Mouse (Mus musculus): ENCODE measurements around the gene Ift46. TPM values are rescaled to one million over a fixed set of nuclear protein-coding genes. Genes with fewer than 3 reads are reported as not detected.

Ift46 gene
- total RNA-seq, 2 experiments from 2014 or later = 15.1 to 18.2 TPM

- no peak for ATAC-seq (replicated peaks; ENCODE audit: low FRiP score, poor library complexity, severe bottlenecking)
Observed at GRCm38 (mm10) chr9:44802808-44803450, 35.2 kb downstream of the Ift46 start, which contains the start of gene Ttc36. Ttc36 (minus strand) TSS chr9:44803072.

GRCm38 (mm10) chr9:44804678-44805077, 37.0 kb downstream of the Ift46 start:
- ATAC-seq (replicated peaks; ENCODE audit: low FRiP score, poor library complexity, severe bottlenecking) = no peak

GRCm38 (mm10) chr9:44805536-44805935, 37.8 kb downstream of the Ift46 start:
- ATAC-seq (replicated peaks; ENCODE audit: low FRiP score, poor library complexity, severe bottlenecking) = no peak

DNA sequence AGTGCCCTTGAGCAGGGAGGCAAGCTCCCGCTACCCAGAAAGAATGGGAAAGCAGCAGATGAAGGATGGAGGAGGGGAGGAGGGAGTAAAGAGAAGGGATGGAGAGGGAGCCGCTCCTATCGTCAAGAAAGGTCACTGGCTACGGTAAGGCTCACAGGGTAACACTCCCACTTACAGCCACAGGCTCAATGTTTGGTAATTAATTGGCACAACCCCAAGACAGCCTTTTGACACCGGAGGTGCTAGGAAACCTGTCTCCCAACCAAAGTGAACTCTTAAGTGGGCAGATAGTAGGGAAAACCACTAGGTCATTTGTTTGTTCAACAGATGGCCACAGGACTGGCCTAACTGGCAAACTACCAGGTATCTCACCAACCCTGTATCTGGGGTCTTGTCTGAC, 39.4 kb downstream of the Ift46 start:
- no peak for ATAC-seq (replicated peaks; ENCODE audit: low FRiP score, poor library complexity, severe bottlenecking)

- ATAC-seq (replicated peaks; ENCODE audit: low FRiP score, poor library complexity, severe bottlenecking) = no peak
Observed at GRCm38 (mm10) chr9:44807778-44808177, 40.1 kb downstream of the Ift46 start.

GRCm38 (mm10) chr9:44810316-44810715, 42.6 kb downstream of the Ift46 start:
- no peak for ATAC-seq (replicated peaks; ENCODE audit: low FRiP score, poor library complexity, severe bottlenecking)

- ATAC-seq (replicated peaks; ENCODE audit: low FRiP score, poor library complexity, severe bottlenecking) = no peak
Observed at GRCm38 (mm10) chr9:44814179-44814578, 46.5 kb downstream of the Ift46 start.

DNA sequence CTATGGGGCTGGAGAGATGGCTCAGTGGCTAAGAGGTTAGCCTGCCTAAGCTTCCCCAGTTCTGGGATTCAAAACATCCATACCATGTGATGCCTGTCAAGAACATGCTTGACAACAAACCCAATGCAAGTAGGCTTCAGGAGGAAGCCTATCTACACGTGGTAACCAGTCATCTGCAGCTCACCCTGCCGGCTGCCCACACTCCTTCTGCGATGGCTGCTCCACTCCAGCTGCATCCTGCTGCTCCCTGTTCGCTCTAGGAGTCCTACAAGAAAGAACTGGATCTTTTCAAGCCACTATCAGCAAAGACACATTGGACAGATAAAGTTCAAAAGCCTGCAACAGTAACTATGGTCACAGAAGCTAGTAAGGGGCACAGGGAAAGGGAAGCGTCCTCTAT, 49.8 kb downstream of the Ift46 start:
- no peak for ATAC-seq (replicated peaks; ENCODE audit: low FRiP score, poor library complexity, severe bottlenecking)

DNA sequence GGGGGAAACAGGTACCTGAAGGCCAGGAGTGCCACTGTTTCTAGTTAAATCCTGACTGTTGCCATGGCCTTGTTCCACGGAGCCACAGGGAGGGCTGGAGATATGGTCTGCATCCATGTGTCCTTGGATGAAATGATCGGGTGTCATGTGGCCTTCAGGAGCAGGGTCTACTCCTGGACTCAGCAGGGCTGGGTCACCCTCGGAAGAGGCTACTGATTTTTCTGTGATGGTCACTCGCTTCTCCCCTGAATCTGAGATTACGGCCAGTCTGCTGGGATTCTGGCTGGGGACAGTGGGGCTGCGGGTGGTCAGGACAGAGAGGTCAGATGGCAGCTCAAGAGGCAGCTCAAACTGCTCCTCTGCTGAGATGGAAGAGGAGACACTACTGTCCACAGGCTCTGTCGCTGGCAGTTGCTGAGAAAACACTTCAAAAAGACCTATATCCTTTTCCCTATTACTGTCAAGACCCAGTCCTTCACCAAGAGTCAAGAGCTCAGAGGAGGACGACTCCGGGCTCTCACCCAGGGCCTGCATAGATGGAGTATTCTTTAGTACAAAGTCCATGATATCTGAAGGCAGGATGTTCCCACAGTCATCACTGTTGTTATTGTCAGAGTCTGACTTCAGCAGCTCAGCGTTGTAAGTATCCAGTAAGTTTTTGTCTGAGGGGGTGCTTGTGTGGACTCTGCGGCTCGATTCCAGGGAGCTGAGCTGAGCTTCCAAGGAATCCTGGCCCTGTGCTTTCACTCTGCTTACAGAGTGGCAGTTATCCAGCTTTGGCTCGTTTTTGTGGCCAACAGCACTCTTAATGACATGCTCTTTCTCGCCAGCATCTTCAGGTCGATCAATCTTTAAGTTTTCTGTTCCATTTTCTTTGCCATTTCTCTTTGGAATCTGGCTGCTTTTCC, 52.5 kb downstream of the Ift46 start:
- ATAC-seq (replicated peaks; ENCODE audit: low FRiP score, poor library complexity, severe bottlenecking) = no peak

- ATAC-seq (replicated peaks; ENCODE audit: low FRiP score, poor library complexity, severe bottlenecking) = no peak
Observed at GRCm38 (mm10) chr9:44826660-44827059, 59.0 kb downstream of the Ift46 start.

GRCm38 (mm10) chr9:44828944-44829343, 61.2 kb downstream of the Ift46 start:
- ATAC-seq (replicated peaks; ENCODE audit: low FRiP score, poor library complexity, severe bottlenecking) = no peak

GRCm38 (mm10) chr9:44830506-44830905, 62.8 kb downstream of the Ift46 start:
- ATAC-seq (replicated peaks; ENCODE audit: low FRiP score, poor library complexity, severe bottlenecking) = no peak

DNA sequence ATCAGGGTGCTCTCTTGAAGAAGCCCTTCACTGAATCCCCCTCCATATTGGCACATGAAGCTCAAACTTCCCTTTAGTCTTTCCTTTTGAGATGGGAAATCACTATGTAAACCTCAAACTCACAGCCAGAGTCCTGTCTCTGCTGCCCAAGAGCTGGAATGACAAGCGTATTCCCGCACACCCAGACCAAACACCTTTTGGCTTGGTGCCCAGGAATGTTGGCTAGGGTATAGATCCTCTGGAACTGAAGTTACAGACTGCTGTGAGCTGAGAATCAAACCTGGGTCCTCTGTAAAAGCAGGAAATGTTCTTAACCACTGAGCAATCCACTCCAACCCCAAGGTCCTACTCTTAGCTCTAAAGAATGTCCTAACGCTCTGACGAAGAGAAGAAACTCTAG, 64.6 kb downstream of the Ift46 start:
- no peak for ATAC-seq (replicated peaks; ENCODE audit: low FRiP score, poor library complexity, severe bottlenecking)

DNA sequence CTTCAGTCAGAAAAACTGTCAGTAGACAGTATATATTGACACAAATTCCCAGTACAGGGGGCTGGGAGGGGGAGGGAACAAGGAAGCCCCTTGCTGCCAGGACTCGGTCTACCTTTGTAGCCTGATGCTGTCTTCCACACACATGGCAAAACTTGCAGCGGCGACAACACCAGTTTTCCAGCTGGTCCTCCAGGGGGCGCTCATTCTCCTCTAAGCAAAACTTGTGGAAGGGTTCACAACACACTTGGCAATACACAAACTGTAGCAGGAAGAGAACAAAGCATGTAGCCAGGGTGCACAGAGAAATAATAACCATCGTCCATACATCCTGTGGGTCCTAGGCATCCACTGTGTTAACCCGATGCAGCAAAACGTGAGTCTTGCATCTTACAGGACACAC, 68.7 kb downstream of the Ift46 start:
- 0 out of 2 replicates have a peak, but pooled peaks have one; percentile 36 for ATAC-seq (replicated peaks; ENCODE audit: low FRiP score, poor library complexity, severe bottlenecking)

GRCm38 (mm10) chr9:44841241-44841640, 73.5 kb downstream of the Ift46 start:
- peak; percentile 64; the same call in 1 of the 2 replicates for ATAC-seq (replicated peaks; ENCODE audit: low FRiP score, poor library complexity, severe bottlenecking)

Other genes with a start within 250 kb of the Ift46 start
- 0.42 and 1.4 TPM in 2 replicates for gene Cxcr5, start 206.0 kb upstream of the Ift46 start, total RNA-seq (2015; ENCODE audit: low replicate concordance)
- gene Cxcr5, start 206.0 kb upstream of the Ift46 start, total RNA-seq (2017; ENCODE audit: low replicate concordance) = 1.8 TPM in 1 of 2 replicates, not detected in the other
- 40.0 and 59.5 TPM in 2 replicates for gene Ddx6, start 163.0 kb upstream of the Ift46 start, total RNA-seq (2015; ENCODE audit: low replicate concordance)
- 79.5 and 91.5 TPM in 2 replicates for gene Ddx6, start 163.0 kb upstream of the Ift46 start, total RNA-seq (2017; ENCODE audit: low replicate concordance)
- not detected in 2 replicates for gene Treh, start 94.7 kb upstream of the Ift46 start, total RNA-seq (2015; ENCODE audit: low replicate concordance)
- gene Treh, start 94.7 kb upstream of the Ift46 start, total RNA-seq (2017; ENCODE audit: low replicate concordance) = not detected in 2 replicates
- gene Phldb1, start 32.7 kb upstream of the Ift46 start, total RNA-seq (2015; ENCODE audit: low replicate concordance) = 3.8 TPM in 1 of 2 replicates, not detected in the other
- gene Phldb1, start 32.7 kb upstream of the Ift46 start, total RNA-seq (2017; ENCODE audit: low replicate concordance) = 0.26 and 4.4 TPM in 2 replicates
- 64.6 and 68.1 TPM in 2 replicates for gene Arcn1, start 63 bp upstream of the Ift46 start, total RNA-seq (2015; ENCODE audit: low replicate concordance)
- 58.0 and 97.5 TPM in 2 replicates for gene Arcn1, start 63 bp upstream of the Ift46 start, total RNA-seq (2017; ENCODE audit: low replicate concordance)
- gene Tmem25, start 31.4 kb downstream of the Ift46 start, total RNA-seq (2015; ENCODE audit: low replicate concordance) = not detected in 2 replicates
- not detected in 2 replicates for gene Tmem25, start 31.4 kb downstream of the Ift46 start, total RNA-seq (2017; ENCODE audit: low replicate concordance)
- not detected in 2 replicates for gene Ttc36, start 35.2 kb downstream of the Ift46 start, total RNA-seq (2015; ENCODE audit: low replicate concordance)
- gene Ttc36, start 35.2 kb downstream of the Ift46 start, total RNA-seq (2017; ENCODE audit: low replicate concordance) = not detected in 2 replicates
- 59.5 and 91.4 TPM in 2 replicates for gene Kmt2a, start 113.4 kb downstream of the Ift46 start, total RNA-seq (2015; ENCODE audit: low replicate concordance)
- 18.1 and 23.3 TPM in 2 replicates for gene Kmt2a, start 113.4 kb downstream of the Ift46 start, total RNA-seq (2017; ENCODE audit: low replicate concordance)
- 236 and 252 TPM in 2 replicates for gene Atp5l, start 152.8 kb downstream of the Ift46 start, total RNA-seq (2015; ENCODE audit: low replicate concordance)
- 17.0 and 145 TPM in 2 replicates for gene Atp5l, start 152.8 kb downstream of the Ift46 start, total RNA-seq (2017; ENCODE audit: low replicate concordance)
- gene Ube4a, start 197.7 kb downstream of the Ift46 start, total RNA-seq (2015; ENCODE audit: low replicate concordance) = 41.1 and 41.8 TPM in 2 replicates
- 33.1 and 35.5 TPM in 2 replicates for gene Ube4a, start 197.7 kb downstream of the Ift46 start, total RNA-seq (2017; ENCODE audit: low replicate concordance)
- 6.3 and 14.1 TPM in 2 replicates for gene Cd3g, start 212.5 kb downstream of the Ift46 start, total RNA-seq (2015; ENCODE audit: low replicate concordance)
- 15.0 and 15.1 TPM in 2 replicates for gene Cd3g, start 212.5 kb downstream of the Ift46 start, total RNA-seq (2017; ENCODE audit: low replicate concordance)
- gene Cd3d, start 213.9 kb downstream of the Ift46 start, total RNA-seq (2015; ENCODE audit: low replicate concordance) = 2.5 and 2.9 TPM in 2 replicates
- 5.8 TPM in 1 of 2 replicates, not detected in the other for gene Cd3d, start 213.9 kb downstream of the Ift46 start, total RNA-seq (2017; ENCODE audit: low replicate concordance)
- gene Cd3e, start 241.7 kb downstream of the Ift46 start, total RNA-seq (2015; ENCODE audit: low replicate concordance) = 7.2 and 23.9 TPM in 2 replicates
- gene Cd3e, start 241.7 kb downstream of the Ift46 start, total RNA-seq (2017; ENCODE audit: low replicate concordance) = 1.0 and 6.5 TPM in 2 replicates

All from erythroid progenitor cell, adult 5-6 weeks (primary cell).